Mouse (Mus musculus) adrenal gland, adult 8-10 months (tissue): ENCODE measurements at regions not wholly inside any gene's neighbourhood (a gene's known extent, or its start where the extent isn't known, plus 50 kb on each side); places are given as distances from the start of the nearest gene placed in this dataset.

ENCODE experiments used
- DNase-seq: peaks from one replicate; pipeline ENCODE4 v3.0.0; 2022

DNA sequence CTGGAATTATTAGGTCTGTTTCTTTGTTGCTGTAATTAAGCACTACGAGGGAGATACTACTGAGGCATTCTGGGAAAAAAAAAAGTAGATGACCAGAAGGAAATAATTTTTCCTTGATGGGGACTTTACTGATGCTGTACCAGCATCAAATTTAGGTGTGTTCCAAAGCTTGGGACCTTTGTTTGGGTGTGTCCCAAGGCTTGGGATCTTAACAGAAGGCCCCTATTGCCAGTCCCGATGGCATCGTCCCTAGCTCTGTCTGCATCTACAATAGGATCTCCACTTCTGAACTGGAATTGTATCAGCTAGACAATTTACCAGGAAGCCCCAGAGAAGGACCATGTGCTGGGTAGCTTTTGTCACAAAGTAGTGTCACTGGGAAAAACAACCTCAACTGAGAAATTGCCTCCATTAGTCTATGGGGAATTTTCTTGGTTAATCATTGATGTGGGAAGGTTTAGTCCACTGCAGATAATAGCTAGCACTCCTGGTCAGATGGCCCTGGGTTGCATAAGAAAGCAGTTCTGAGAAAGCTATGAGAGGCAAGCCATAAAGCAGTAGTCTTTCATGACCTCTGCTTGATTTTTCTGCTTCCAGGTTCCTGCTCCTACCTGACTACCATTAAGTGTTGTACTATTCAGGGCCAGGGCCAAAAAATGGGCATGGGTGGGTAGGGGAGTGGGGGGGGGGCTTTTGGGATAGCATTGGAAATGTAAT, 392.7 kb downstream of the Igsf11 start:
- no peak for DNase-seq

- no peak for DNase-seq
Measured at GRCm38 (mm10) chr16:39286797-39287565, 394.5 kb downstream of the Igsf11 start.

GRCm38 (mm10) chr16:39298856-39299255, 406.4 kb downstream of the Igsf11 start:
- no peak for DNase-seq

DNA sequence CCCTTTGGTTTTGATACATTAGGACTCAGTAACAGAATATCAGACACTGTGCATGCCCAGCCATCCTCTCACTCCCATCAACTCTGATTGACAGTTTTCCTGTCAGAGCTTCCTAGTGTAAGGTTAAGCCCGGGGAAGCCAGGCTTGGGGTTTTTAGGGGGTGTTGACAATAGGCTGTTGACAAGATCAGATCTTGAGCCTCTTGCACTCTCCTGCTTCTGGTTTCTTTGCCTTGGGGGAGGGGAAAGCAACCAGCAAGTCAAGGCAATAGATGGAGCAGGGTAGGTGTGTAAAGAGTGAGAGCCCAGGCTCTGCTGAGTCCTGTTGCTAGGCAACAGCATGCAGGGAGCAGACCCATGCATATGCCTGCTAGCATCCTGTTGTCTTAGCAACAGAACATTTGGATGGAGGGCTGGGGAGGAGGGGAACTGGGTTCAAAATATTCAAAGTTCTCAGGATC, 410.5 kb downstream of the Igsf11 start:
- no peak for DNase-seq

DNA sequence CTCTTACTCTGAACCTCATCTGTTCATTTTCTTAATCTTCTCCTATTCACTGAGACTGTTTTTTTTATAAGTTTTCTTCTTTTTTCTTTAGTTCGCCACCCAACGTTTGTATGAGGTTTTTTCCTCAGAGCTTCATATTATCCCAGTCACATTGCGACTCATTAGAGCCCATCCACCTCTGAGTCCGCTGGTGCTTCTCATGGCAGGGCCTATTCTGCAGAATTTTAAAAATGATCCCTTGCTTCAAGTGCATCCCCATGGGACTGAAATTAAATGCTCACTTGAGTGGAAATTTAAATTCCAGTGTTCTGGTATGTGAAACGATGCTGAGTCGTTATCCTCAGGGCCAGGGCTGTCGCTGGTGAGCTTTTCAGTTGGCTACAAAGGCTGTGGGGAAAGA, 410.9 kb downstream of the Igsf11 start:
- no peak for DNase-seq

DNA sequence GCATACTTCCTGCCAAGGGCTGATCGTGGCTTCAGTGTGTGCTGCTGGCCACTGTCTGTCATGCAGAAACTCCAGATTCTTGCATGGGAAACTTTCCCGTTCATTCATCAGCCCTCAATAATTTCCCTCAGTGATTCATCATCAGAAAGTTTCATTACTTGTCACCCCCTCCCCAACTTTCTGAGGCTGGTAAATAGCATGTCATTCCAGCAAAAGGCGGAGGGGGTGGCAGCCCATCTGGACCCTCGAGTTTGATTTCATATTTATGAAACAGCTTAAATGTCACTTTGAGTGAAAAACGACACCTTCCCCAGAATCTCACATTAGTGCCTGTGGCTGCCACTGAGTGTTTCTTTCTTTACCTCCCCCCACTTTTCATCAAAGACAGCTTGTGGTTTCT, 415.5 kb downstream of the Igsf11 start:
- DNase-seq, result no peak

- DNase-seq, result peak; percentile 7
Measured at GRCm38 (mm10) chr16:39316752-39317594, 424.5 kb downstream of the Igsf11 start.

GRCm38 (mm10) chr16:39325627-39326026, 433.2 kb downstream of the Igsf11 start:
- DNase-seq, result no peak

DNA sequence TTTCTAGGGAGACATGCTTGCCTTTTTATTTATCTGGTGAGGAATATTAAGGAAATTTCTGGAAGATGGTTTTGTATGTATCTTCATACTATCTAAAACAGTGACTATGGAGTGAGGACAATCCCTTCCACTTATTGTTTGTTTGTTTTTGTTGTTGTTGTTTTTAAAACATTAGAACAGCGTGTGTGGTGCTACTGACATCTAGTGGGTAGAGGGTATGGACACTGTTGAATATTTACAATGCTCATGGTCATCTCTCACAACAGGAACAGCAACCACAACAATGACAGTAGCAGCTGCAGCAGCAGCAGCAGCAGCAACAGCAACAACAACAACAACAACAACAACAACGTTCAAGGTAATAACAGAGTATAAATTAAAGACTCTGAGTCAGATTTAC, 471.2 kb downstream of the Igsf11 start:
- DNase-seq, result no peak

- no peak for DNase-seq
Measured at GRCm38 (mm10) chr16:39368276-39368675, 475.8 kb downstream of the Igsf11 start.

GRCm38 (mm10) chr16:39374616-39375015, 482.1 kb downstream of the Igsf11 start:
- DNase-seq, result no peak

GRCm38 (mm10) chr16:39379959-39380358, 487.5 kb downstream of the Igsf11 start:
- no peak for DNase-seq

GRCm38 (mm10) chr16:39389943-39390342, 497.5 kb downstream of the Igsf11 start:
- peak; percentile 11 for DNase-seq

GRCm38 (mm10) chr16:39390626-39391025, 498.2 kb downstream of the Igsf11 start:
- peak; percentile 34 for DNase-seq

DNA sequence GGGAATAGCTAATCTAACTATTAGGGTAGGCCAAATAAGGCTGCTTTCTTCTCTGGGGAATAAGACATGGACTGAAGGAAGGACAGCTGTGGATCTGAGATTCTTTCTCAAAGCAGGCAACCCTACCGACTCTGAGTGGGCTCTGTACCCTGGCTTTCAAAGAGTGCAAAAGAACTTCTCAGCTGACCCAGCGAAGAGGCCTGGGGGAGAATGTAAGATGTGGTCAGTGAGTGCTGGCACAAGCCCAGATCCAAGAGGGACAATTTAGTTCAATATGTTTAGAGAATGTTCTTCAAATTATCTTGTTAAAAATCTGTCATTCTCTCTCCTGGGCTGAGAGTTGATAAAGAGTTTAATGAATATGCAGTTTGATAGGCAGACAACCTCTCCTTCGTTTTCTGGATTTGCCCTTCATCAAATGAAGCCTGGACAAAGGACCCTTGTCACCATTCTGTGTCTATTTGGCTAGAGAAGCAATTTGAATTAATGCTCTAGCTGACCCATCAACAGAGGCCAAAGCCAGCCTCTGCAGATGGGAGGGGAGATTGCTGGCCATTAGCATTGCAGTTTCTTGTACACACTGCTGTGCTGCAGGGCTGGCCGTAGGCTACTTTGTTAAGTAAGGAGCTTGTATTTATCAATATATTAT, 509.8 kb downstream of the Igsf11 start:
- no peak for DNase-seq

DNA sequence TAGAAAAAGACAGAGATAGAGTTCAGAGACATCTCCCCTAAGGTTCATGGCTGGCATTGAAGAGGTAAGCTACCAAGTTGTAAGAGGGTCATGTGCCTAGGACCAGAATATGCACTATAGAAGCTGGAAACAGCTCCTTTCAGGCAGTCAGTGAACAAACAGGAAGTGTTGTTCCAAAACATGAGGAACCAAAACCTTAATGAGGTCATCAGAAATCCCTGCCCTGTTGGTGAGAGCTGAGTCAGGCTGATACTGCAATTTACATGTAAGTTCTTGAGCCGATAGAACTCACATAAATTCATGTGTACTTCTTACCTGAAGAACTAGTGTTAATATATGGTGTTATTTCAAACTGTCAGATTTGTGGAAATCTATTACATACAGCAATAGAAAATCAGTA, 539.1 kb downstream of the Igsf11 start:
- no peak for DNase-seq

GRCm38 (mm10) chr16:39445740-39446139, 538.4 kb upstream of the Lsamp start:
- no peak for DNase-seq

- DNase-seq, result no peak
Measured at GRCm38 (mm10) chr16:39453400-39454138, 530.6 kb upstream of the Lsamp start.
